Mouse (Mus musculus) stomach, embryonic 15.5 days (tissue): ENCODE data around the gene Eef2k. TPM values are rescaled to one million over a fixed set of nuclear protein-coding genes. Genes with fewer than 3 reads are reported as not detected.

Experiments used
- ATAC-seq: fragments of 200-750 bp; cut with Nextera tagmentation; 2 replicates; pipeline ENCODE4 v1.8.0; 2017; ENCODE audit warnings: low read depth, moderate number of reproducible peaks, moderate TSS enrichment; ENCODE audit not compliant: insufficient read depth, low FRiP score
- H3K27ac ChIP-seq: fragments of 300-500 bp; sonication (generic); 2 replicates; pipeline ENCODE4 v1.5.1; 2015; ENCODE audit warnings: mild to moderate bottlenecking, inconsistent platforms
- H3K27me3 ChIP-seq: fragments of 300-500 bp; sonication (generic); replicated peaks from 2 replicates; pipeline ENCODE4 v1.6.1; 2015; ENCODE audit warnings: inconsistent platforms
- H3K36me3 ChIP-seq: fragments of 300-500 bp; sonication (generic); 2 replicates; pipeline ENCODE4 v1.6.1; 2015; ENCODE audit warnings: inconsistent platforms
- H3K4me1 ChIP-seq: fragments of 300-500 bp; sonication (generic); 2 replicates; pipeline ENCODE4 v1.6.1; 2015; ENCODE audit warnings: inconsistent platforms
- H3K4me2 ChIP-seq: fragments of 300-500 bp; sonication (generic); 2 replicates; pipeline ENCODE4 v1.6.1; 2015; ENCODE audit warnings: mild to moderate bottlenecking, inconsistent platforms
- H3K4me3 ChIP-seq: fragments of 300-500 bp; sonication (generic); replicated peaks from 2 replicates; pipeline ENCODE4 v1.5.1; 2015; ENCODE audit warnings: inconsistent platforms
- H3K9ac ChIP-seq: fragments of 300-500 bp; sonication (generic); 2 replicates; pipeline ENCODE4 v1.6.1; 2015; ENCODE audit warnings: inconsistent platforms
- H3K9me3 ChIP-seq: fragments of 300-500 bp; sonication (generic); 2 replicates; pipeline ENCODE4 v1.6.1; 2016; ENCODE audit warnings: inconsistent platforms
- WGBS: fragments of 180-500 bp; shearing (Covaris S2); methylation state at CpG from one replicate; pipeline ENCODE4 v1.1.7; 2015; 5-methylcytosine and 5-hydroxymethylcytosine counted together
- polyA plus RNA-seq: library from polyadenylated mRNA; unstranded; fragments of >200 nt; fragmentation: Nextera tagmentation; extraction: Ambion mirVana; gene quantifications from 2 replicates; pipeline ENCODE4 v1.2.1, GENCODE M21; 2015

Gene Eef2k
- polyA plus RNA-seq: 54.3 and 58.0 TPM in 2 replicates

DNA sequence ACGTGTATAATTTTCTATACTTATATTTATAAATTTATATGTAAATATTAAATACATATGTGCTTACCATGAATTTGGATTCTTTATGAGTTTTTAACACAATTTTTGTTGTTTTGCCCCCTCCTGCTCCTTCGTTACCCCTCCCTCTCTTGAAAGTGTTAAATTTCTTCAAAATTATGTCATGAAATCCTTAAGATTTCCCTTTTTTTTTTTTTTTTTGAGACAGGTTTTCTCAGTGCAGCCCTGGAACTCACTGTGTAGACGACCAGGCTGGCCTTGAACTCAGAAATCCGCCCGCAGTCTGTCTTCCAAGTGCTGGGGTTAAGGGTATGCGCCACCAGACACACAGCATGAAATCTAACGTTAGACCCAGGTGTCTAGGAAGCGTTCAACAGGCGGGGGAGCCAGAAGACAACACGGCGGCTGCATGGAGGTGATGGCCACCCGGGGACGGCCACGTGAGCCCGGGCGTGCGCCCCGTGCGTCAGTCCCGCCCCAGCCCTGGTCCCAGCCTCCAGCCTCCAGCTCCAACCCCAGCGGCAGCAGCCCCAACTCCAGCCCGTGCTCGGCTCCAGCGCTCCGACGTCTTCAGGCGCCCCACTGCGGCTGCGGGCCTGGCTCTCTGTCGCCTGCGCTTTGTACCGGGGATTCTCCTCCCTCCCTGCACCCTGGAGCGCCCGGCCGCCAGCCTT lies at the start of gene Eef2k:
Eef2k (plus strand) TSS at position 487 of the 692 bp plus-strand sequence.
- 3% methylated on average over 34 of the region's 35 CpGs for WGBS
- Histone ChIP-seq H3K27ac (peak within 1 kb of the TSS; percentile 99), H3K4me3 (peak within 1 kb of the TSS; percentile 91), H3K27me3 (no peaks in the 10 kb centered on the region), H3K4me2 (peak within 1 kb of the TSS; percentile 78), H3K36me3 (peaks cover 3% of the 10 kb centered on the region; the same call in 1 of the 2 replicates), H3K9me3 (no peaks in the 10 kb centered on the region), H3K9ac (peak within 1 kb of the TSS; percentile 97), H3K4me1 (0 out of 2 replicates have a peak, but pooled peaks cover 3% of the 10 kb centered on the region)
- peak; percentile 98 for ATAC-seq

DNA sequence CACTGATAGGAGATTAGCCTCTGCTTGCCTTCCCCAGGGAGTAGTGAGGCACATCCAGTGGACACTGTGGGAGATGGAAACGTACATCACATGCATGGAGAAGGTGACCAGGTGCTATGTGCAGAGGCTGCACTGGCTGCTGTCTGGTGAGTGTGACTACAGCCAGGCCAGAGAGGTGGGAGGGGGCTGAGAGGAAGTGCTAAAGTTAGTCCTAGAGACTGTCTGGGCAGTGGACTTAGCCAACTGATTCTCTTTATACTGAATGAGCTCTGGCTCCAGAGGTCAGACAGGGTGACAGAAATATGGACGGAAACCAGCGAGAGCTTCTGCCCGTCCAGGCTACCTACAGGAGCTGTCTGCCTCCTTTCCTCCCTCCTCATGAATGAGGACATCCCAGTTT lies 47.1 kb upstream of the Eef2k start:
- WGBS: 67% methylated on average over 4 of the region's 4 CpGs
- Histone ChIP-seq H3K9me3 (no peaks in the 10 kb centered on the region), H3K4me2 (no peak overlapping the region), H3K36me3 (no peaks in the 10 kb centered on the region), H3K9ac (no peak overlapping the region), H3K4me3 (no peak overlapping the region), H3K4me1 (no peaks in the 10 kb centered on the region), H3K27me3 (no peaks in the 10 kb centered on the region), H3K27ac (no peak overlapping the region)
- no peak for ATAC-seq

GRCm38 (mm10) chr7:120796369-120796768 lies 46.3 kb upstream of the Eef2k start:
- Histone ChIP-seq H3K9ac (no peak overlapping the region), H3K4me2 (no peak overlapping the region), H3K4me3 (no peak overlapping the region), H3K4me1 (no peaks in the 10 kb centered on the region), H3K9me3 (no peaks in the 10 kb centered on the region), H3K27ac (no peak overlapping the region), H3K36me3 (no peaks in the 10 kb centered on the region), H3K27me3 (no peaks in the 10 kb centered on the region)
- no peak for ATAC-seq
- 72% methylated on average over 3 of the region's 3 CpGs for WGBS

GRCm38 (mm10) chr7:120803268-120803667 lies 39.4 kb upstream of the Eef2k start:
- no peaks in the 10 kb centered on the region for H3K27me3 ChIP-seq
- H3K9me3 ChIP-seq: no peaks in the 10 kb centered on the region
- H3K4me2 ChIP-seq: no peak overlapping the region
- H3K27ac ChIP-seq: no peak overlapping the region
- no peaks in the 10 kb centered on the region for H3K4me1 ChIP-seq
- WGBS: 78% methylated on average over 2 of the region's 2 CpGs
- H3K9ac ChIP-seq: no peak overlapping the region
- H3K36me3 ChIP-seq: no peaks in the 10 kb centered on the region
- ATAC-seq: no peak
- no peak overlapping the region for H3K4me3 ChIP-seq

GRCm38 (mm10) chr7:120809705-120810104 lies 32.9 kb upstream of the Eef2k start:
- no peak for ATAC-seq
- Histone ChIP-seq H3K9me3 (no peaks in the 10 kb centered on the region), H3K4me3 (0 out of 2 replicates have a peak overlapping the region, but pooled peaks have one; percentile 25), H3K27ac (no peak overlapping the region), H3K4me2 (peak overlapping the region; percentile 54), H3K36me3 (no peaks in the 10 kb centered on the region), H3K9ac (no peak overlapping the region), H3K27me3 (0 out of 2 replicates have a peak, but pooled peaks cover 4% of the 10 kb centered on the region), H3K4me1 (peaks cover 5% of the 10 kb centered on the region; the same call in 1 of the 2 replicates)
- 4% methylated on average over 27 of the region's 27 CpGs for WGBS

- Histone ChIP-seq H3K4me2 (no peak within 1 kb of the TSS), H3K9me3 (no peaks in the 10 kb centered on the region), H3K4me1 (peaks cover 5% of the 10 kb centered on the region; the same call in 1 of the 2 replicates), H3K27me3 (0 out of 2 replicates have a peak, but pooled peaks cover 4% of the 10 kb centered on the region), H3K36me3 (no peaks in the 10 kb centered on the region), H3K4me3 (no peak within 1 kb of the TSS), H3K9ac (no peak within 1 kb of the TSS), H3K27ac (no peak within 1 kb of the TSS)
- WGBS: 76% methylated on average over 6 of the region's 6 CpGs
- peak; percentile 72; the same call in 1 of the 2 replicates for ATAC-seq
Measured at GRCm38 (mm10) chr7:120811834-120812415, 30.7 kb upstream of the Eef2k start, which contains the start of gene Gm5737. Gene Gm5737, plus strand, starts transcription at chr7:120812365.

- WGBS: 87% methylated on average over 6 of the region's 6 CpGs
- Histone ChIP-seq H3K4me3 (no peak overlapping the region), H3K27ac (no peak overlapping the region), H3K36me3 (no peaks in the 10 kb centered on the region), H3K4me1 (no peaks in the 10 kb centered on the region), H3K4me2 (no peak overlapping the region), H3K9ac (no peak overlapping the region), H3K27me3 (no peaks in the 10 kb centered on the region), H3K9me3 (no peaks in the 10 kb centered on the region)
- no peak for ATAC-seq
Measured at GRCm38 (mm10) chr7:120817552-120817951, 25.1 kb upstream of the Eef2k start.

GRCm38 (mm10) chr7:120819386-120819785 lies 23.2 kb upstream of the Eef2k start:
- H3K27me3 ChIP-seq: no peaks in the 10 kb centered on the region
- no peak overlapping the region for H3K27ac ChIP-seq
- no peaks in the 10 kb centered on the region for H3K36me3 ChIP-seq
- H3K4me2 ChIP-seq: no peak overlapping the region
- WGBS: 85% methylated on average over 4 of the region's 4 CpGs
- H3K9ac ChIP-seq: no peak overlapping the region
- no peaks in the 10 kb centered on the region for H3K4me1 ChIP-seq
- ATAC-seq: no peak
- H3K9me3 ChIP-seq: no peaks in the 10 kb centered on the region
- H3K4me3 ChIP-seq: no peak overlapping the region

- Histone ChIP-seq H3K27ac (no peak overlapping the region), H3K4me3 (no peak overlapping the region), H3K4me1 (no peaks in the 10 kb centered on the region), H3K27me3 (no peaks in the 10 kb centered on the region), H3K9ac (no peak overlapping the region), H3K36me3 (no peaks in the 10 kb centered on the region), H3K9me3 (no peaks in the 10 kb centered on the region), H3K4me2 (no peak overlapping the region)
- 0 out of 2 replicates have a peak, but pooled peaks have one; percentile 38 for ATAC-seq
- 23% methylated on average over 5 of the region's 5 CpGs for WGBS
Measured at GRCm38 (mm10) chr7:120823248-120823647, 19.4 kb upstream of the Eef2k start.

GRCm38 (mm10) chr7:120825097-120825496 lies 17.5 kb upstream of the Eef2k start:
- no peak for ATAC-seq
- H3K4me3 ChIP-seq: no peak overlapping the region
- H3K9me3 ChIP-seq: no peaks in the 10 kb centered on the region
- no peak overlapping the region for H3K4me2 ChIP-seq
- H3K27me3 ChIP-seq: no peaks in the 10 kb centered on the region
- 54% methylated on average over 2 of the region's 2 CpGs for WGBS
- no peak overlapping the region for H3K9ac ChIP-seq
- H3K4me1 ChIP-seq: no peaks in the 10 kb centered on the region
- no peak overlapping the region for H3K27ac ChIP-seq
- H3K36me3 ChIP-seq: no peaks in the 10 kb centered on the region

DNA sequence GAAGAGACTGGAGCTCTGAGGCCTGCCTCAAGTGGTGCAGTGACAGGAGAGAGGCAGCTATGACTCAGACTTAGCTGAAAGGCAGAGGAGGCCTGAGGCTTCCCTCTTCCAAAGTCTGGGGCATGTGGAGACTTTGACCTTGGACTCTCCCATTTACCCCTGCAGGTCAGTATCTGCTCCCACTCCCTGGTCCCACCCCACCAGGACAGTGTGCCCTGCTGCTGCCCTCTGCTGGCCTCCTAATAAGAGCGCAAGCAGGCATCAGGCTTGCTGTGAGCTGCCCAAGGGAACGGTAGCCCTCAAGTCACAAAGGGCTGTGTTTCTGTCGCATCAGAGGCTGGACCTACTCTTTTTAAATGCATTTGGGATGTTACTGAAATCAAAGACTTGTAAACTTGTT lies 16.2 kb upstream of the Eef2k start:
- Histone ChIP-seq H3K4me2 (no peak overlapping the region), H3K9ac (no peak overlapping the region), H3K27ac (no peak overlapping the region), H3K4me3 (no peak overlapping the region), H3K36me3 (no peaks in the 10 kb centered on the region), H3K9me3 (no peaks in the 10 kb centered on the region), H3K4me1 (peaks cover 2% of the 10 kb centered on the region; the same call in 1 of the 2 replicates), H3K27me3 (no peaks in the 10 kb centered on the region)
- WGBS: 14% methylated on average over 3 of the region's 3 CpGs
- ATAC-seq: no peak
